Mouse (Mus musculus) midbrain, embryonic 16.5 days (tissue): Measurements from ENCODE around the gene Arsg. TPM values are rescaled to one million over a fixed set of nuclear protein-coding genes. Genes with fewer than 3 reads are reported as not detected.
A peak's percentile ranks its signal among the peaks of the same experiment; 100 is the strongest.

Experiments
- ATAC-seq: fragments of 200-750 bp; cut with Nextera tagmentation; 2 replicates; pipeline ENCODE4 v1.8.0; 2017; ENCODE audit warnings: moderate TSS enrichment
- H3K27ac ChIP-seq: fragments of 300-500 bp; sonication (generic); 2 replicates; pipeline ENCODE4 v1.5.1; 2014; ENCODE audit warnings: mild to moderate bottlenecking, low read length, mixed read lengths
- H3K27me3 ChIP-seq: fragments of 300-500 bp; sonication (generic); 2 replicates; pipeline ENCODE4 v1.6.1; 2014; ENCODE audit warnings: low read depth, low read length, mixed read lengths; ENCODE audit not compliant: control insufficient read depth, insufficient read depth
- H3K36me3 ChIP-seq: fragments of 300-500 bp; sonication (generic); 2 replicates; pipeline ENCODE4 v1.6.1; 2014; ENCODE audit warnings: mild to moderate bottlenecking, low read length, moderate library complexity, mixed read lengths; ENCODE audit not compliant: control insufficient read depth, insufficient read depth
- H3K4me1 ChIP-seq: fragments of 300-500 bp; sonication (generic); 2 replicates; pipeline ENCODE4 v1.6.1; 2014; ENCODE audit warnings: mild to moderate bottlenecking, low read length, mixed read lengths; ENCODE audit not compliant: control insufficient read depth, insufficient read depth
- H3K4me2 ChIP-seq: fragments of 300-500 bp; sonication (generic); 2 replicates; pipeline ENCODE4 v1.6.1; 2014; ENCODE audit warnings: mild to moderate bottlenecking, low read length, mixed read lengths
- H3K4me3 ChIP-seq: fragments of 300-500 bp; sonication (generic); 2 replicates; pipeline ENCODE4 v1.5.1; 2014; ENCODE audit warnings: low read depth, mild to moderate bottlenecking, low read length, moderate library complexity, mixed read lengths
- H3K9ac ChIP-seq: fragments of 300-500 bp; sonication (generic); 2 replicates; pipeline ENCODE4 v1.6.1; 2014; ENCODE audit warnings: low read depth, low read length, mixed read lengths
- H3K9me3 ChIP-seq: fragments of 300-500 bp; sonication (generic); replicated peaks from 2 replicates; pipeline ENCODE4 v1.6.1; 2014; ENCODE audit warnings: mild to moderate bottlenecking, low read length, mixed read lengths; ENCODE audit not compliant: control insufficient read depth, poor library complexity, severe bottlenecking
- WGBS: fragments of 180-500 bp; shearing (Covaris S2); extraction: QIAGEN DNeasy Blood & Tissue Kit; methylation state at CpG from one replicate; pipeline ENCODE4 v1.1.7; 2014; 5-methylcytosine and 5-hydroxymethylcytosine counted together
- polyA plus RNA-seq: library from polyadenylated mRNA; unstranded; fragments of >200 nt; fragmentation: Nextera tagmentation; extraction: Ambion mirVana; gene quantifications from 2 replicates; pipeline ENCODE4 v1.2.1, GENCODE M21; 2015

The Arsg gene
- 4.2 and 4.3 TPM in 2 replicates for polyA plus RNA-seq

DNA sequence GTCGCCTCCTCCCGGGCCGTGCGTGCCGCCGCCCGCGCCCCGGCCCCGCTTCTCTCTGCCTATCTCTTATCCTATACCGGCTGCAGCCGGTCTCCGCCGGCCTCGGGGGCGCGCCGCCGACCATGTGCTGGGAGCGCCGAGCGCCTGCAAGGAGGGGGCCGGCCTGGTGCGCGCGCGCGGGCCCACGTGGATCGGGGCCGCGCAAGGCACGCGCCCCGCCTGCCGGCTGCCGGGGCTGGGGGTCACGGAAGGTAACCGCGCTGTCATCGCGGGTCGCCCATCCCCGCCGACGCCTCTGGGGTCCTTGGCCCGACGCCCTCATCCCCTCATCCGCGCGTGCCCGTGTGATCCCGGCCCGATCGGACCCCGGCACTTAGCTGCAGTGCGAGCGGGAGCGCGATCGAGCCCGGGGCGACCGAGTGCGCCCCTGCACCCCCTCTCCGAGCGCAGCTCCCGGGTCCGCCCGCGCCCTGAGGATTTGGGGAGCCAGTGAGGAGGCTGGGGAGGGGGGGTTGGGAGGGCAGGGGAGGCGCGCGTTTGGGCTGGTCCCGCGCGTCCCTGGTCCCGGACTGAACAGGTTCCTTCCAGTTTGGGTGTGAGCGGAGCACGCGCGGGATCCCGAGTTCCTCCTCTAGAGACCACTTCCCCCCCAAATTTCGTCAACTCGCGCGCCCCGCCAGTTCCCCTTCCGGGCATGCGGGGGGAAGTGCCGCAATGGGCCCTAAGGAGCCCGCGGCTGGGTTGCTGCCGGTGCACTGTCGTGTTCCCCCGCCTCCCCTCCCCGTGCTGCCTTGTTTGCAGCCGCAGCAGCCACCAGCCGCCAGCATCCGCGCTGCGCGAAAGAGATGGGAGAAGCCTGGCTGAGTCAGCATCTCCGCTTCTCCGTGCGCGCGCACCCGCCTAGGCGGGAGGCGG is at the start of gene Arsg, which contains the start of gene Slc16a6:
Arsg (plus strand) TSS at position 204 of the 915 bp plus-strand sequence.
Slc16a6 (minus strand) TSS at position 428 of the 915 bp plus-strand sequence.
- H3K27me3 ChIP-seq = peaks cover 5% of the 10 kb centered on the region
- peak within 1 kb of the TSS; percentile 92 for H3K27ac ChIP-seq
- WGBS = under 1% methylated on average over 87 of the region's 111 CpGs
- H3K4me1 ChIP-seq = peaks cover 7% of the 10 kb centered on the region; the same call in 1 of the 2 replicates
- H3K9ac ChIP-seq = peak within 1 kb of the TSS; percentile 76
- no peaks in the 10 kb centered on the region for H3K36me3 ChIP-seq
- H3K9me3 ChIP-seq = no peaks in the 10 kb centered on the region
- peak within 1 kb of the TSS; percentile 60 for H3K4me3 ChIP-seq
- H3K4me2 ChIP-seq = peak within 1 kb of the TSS; percentile 86
- peak; percentile 89 for ATAC-seq

DNA sequence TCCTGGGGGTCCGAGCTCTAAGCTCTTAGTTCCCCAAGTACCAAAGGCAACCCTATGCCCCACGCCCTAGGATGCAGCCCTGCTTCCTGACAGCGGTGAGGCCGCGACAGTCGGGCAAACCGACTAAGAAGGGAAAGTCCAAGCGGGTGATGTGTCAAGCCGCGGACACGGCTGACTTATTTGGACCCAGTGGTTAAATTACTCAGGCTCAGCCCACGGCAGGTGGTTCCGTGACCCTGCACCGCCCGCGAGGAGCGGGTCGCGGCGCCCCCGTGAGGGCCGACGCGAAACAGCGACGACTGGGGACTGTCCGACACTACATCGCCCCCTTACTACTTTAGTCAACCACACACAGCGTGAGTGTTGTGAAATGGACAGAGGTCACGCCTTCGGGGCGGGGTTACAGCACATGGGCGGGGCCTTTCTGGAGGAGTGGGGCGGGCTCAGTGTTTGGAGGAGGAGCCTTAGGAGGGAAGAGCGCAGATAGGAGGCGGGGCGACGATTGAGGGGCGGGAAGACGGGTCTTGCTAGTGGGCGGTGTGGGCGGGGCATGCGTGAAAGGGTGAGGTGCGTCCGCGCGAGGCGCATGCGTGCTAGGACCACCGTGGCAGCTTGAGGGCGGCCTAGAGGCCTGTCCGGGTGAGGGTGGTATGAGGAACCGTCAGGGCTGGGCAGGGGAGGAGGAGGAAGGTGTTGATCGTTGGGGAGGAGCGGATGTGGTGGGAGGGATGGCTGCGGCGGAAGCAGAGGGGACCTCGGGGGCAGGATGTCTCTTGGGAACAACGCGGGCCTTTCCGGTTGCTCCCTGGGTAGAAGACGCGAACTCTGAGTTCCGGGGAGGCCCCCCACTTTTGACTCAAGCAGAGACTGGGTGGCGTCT is 47.5 kb upstream of the Arsg start, which contains the start of gene Amz2:
Amz2 (plus strand) TSS at position 555 of the 880 bp plus-strand sequence.
- no peaks in the 10 kb centered on the region for H3K9me3 ChIP-seq
- no peaks in the 10 kb centered on the region for H3K27me3 ChIP-seq
- H3K4me2 ChIP-seq = peak within 1 kb of the TSS; percentile 72
- under 1% methylated on average over 64 of the region's 65 CpGs for WGBS
- no peaks in the 10 kb centered on the region for H3K36me3 ChIP-seq
- peak within 1 kb of the TSS; percentile 68 for H3K4me3 ChIP-seq
- H3K9ac ChIP-seq = peak within 1 kb of the TSS; percentile 83
- H3K4me1 ChIP-seq = peaks cover 10% of the 10 kb centered on the region
- peak within 1 kb of the TSS; percentile 77 for H3K27ac ChIP-seq
- ATAC-seq = peak; percentile 95

DNA sequence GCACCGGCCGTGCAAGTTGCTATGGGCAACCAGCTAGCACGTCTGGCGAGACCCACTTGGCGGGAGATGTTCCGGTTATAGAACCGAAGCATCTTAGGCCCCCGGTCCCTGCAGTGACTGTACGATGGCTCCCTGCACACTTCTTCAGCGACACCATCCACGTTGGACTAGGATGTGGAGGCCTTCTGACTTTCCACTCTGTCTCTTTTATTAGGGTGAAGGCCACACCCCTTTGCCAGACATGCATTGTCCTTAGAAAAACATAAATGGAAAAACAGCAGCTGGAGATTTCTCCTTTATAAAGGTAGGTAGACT is 46.9 kb upstream of the Arsg start:
- H3K4me3 ChIP-seq = peak overlapping the region; percentile 68
- peaks cover 12% of the 10 kb centered on the region for H3K4me1 ChIP-seq
- no peaks in the 10 kb centered on the region for H3K27me3 ChIP-seq
- H3K9ac ChIP-seq = peak overlapping the region; percentile 83
- WGBS = 0% methylated on average over 11 of the region's 11 CpGs
- peak overlapping the region; percentile 72 for H3K4me2 ChIP-seq
- no peaks in the 10 kb centered on the region for H3K9me3 ChIP-seq
- no peaks in the 10 kb centered on the region; the same call in 1 of the 2 replicates for H3K36me3 ChIP-seq
- H3K27ac ChIP-seq = peak overlapping the region; percentile 77
- no peak for ATAC-seq

DNA sequence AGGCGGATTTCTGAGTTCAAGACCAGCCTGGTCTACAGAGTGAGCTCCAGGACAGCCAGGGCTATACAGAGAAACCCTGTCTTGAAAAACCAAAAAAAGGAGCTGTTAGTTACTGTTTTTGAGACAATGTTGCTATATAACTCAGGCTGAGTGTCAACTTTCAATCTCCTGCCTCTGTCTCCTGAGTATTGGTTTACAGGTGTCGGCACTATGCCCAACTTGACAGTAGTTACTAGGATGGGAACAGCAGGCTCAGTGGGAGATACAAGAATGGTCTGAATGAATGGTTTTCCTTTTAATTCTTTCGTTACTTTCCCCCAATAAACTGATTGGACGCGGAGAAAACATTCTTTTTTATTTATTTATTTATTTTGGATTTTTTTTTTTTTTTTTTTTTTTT is 45.8 kb upstream of the Arsg start:
- Histone ChIP-seq H3K9me3 (no peaks in the 10 kb centered on the region), H3K9ac (no peak overlapping the region), H3K27me3 (no peaks in the 10 kb centered on the region), H3K27ac (no peak overlapping the region), H3K4me3 (no peak overlapping the region), H3K4me1 (peaks cover 14% of the 10 kb centered on the region), H3K36me3 (no peaks in the 10 kb centered on the region; the same call in 1 of the 2 replicates), H3K4me2 (peak overlapping the region; percentile 72)
- 98% methylated on average over 5 of the region's 5 CpGs for WGBS
- no peak for ATAC-seq

DNA sequence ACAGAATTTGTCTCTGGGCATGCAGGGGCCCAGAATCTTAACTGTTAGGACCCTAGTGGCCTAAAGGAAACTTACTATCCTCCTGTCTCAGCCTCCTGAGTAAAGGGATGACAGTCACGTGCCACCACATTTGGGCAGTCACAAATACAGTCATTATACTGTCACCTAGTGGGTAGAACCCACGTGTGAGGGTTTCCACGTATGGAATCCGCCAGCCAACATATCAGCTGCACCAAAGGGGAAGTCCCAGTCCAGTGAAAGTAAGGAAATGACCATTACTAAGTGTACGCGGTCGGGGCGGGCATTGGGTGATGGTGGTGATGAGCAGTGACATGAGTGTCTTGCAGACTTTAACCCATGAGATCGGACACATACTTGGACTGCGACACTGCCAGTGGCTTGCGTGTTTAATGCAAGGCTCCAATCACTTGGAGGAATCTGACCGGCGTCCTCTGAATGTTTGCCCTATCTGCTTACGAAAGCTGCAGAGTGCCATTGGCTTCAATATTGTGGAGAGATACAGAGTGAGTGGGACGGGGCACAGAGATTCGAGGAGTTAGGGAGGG is 38.9 kb upstream of the Arsg start:
- H3K4me2 ChIP-seq = no peak overlapping the region
- H3K36me3 ChIP-seq = peaks cover 28% of the 10 kb centered on the region
- H3K9ac ChIP-seq = no peak overlapping the region
- no peak overlapping the region for H3K27ac ChIP-seq
- no peak for ATAC-seq
- no peak overlapping the region for H3K4me3 ChIP-seq
- H3K4me1 ChIP-seq = peaks cover 4% of the 10 kb centered on the region; the same call in 1 of the 2 replicates
- WGBS = 94% methylated on average over 16 of the region's 16 CpGs
- H3K9me3 ChIP-seq = no peaks in the 10 kb centered on the region
- no peaks in the 10 kb centered on the region for H3K27me3 ChIP-seq

DNA sequence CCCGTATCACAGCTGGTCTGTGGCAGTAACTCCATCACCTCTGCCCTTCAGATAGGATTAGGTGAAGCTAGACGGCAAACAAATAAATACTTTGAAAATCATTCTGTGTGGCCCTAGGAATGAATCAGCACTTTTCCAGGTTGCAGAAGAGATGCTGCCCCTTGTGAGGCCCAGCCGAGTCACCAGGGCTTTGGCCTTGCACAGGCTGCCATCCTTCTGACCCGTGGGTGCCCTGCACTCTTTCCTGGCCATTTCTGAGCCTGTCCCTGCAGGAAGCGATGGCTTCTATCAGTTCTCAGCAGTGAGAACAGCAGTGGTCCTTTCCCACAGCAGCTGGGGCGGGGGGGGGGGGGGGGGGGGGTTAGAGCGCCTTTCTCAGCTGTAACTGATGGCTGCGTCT is 36.3 kb upstream of the Arsg start:
- Histone ChIP-seq H3K27me3 (no peaks in the 10 kb centered on the region), H3K9ac (no peak overlapping the region), H3K9me3 (no peaks in the 10 kb centered on the region), H3K4me1 (peaks cover 5% of the 10 kb centered on the region; the same call in 1 of the 2 replicates), H3K36me3 (peaks cover 28% of the 10 kb centered on the region), H3K4me2 (no peak overlapping the region), H3K4me3 (no peak overlapping the region), H3K27ac (no peak overlapping the region)
- 68% methylated on average over 8 of the region's 8 CpGs for whole genome bisulfite sequencing
- ATAC-seq = no peak

DNA sequence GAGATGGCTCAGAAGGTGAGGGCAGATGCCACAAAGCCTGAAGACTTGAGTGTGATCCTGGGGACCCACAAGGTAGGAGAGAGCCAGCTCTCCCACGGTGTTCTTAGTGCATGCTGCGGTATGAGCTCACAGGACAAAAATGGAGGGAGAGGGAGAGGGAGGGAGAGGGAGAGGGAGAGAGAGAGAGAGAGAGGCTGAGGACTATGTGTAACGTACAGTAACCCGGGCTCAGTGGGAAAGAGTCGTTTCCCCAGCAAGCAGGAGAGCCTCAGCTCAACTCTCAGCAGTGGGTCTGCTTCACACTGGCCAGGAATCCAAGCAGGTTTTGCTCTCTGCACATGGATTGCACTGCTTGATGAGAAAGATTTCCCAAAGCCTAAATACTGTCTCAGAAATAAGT is 34.0 kb upstream of the Arsg start:
- no peaks in the 10 kb centered on the region for H3K9me3 ChIP-seq
- 11% methylated on average over 4 of the region's 5 CpGs for WGBS
- no peak overlapping the region for H3K27ac ChIP-seq
- no peak overlapping the region for H3K9ac ChIP-seq
- 0 out of 2 replicates have a peak, but pooled peaks have one; percentile 21 for ATAC-seq
- H3K27me3 ChIP-seq = no peaks in the 10 kb centered on the region
- H3K4me3 ChIP-seq = no peak overlapping the region
- H3K4me2 ChIP-seq = peak overlapping the region; percentile 64
- H3K4me1 ChIP-seq = peaks cover 5% of the 10 kb centered on the region; the same call in 1 of the 2 replicates
- peaks cover 22% of the 10 kb centered on the region for H3K36me3 ChIP-seq

DNA sequence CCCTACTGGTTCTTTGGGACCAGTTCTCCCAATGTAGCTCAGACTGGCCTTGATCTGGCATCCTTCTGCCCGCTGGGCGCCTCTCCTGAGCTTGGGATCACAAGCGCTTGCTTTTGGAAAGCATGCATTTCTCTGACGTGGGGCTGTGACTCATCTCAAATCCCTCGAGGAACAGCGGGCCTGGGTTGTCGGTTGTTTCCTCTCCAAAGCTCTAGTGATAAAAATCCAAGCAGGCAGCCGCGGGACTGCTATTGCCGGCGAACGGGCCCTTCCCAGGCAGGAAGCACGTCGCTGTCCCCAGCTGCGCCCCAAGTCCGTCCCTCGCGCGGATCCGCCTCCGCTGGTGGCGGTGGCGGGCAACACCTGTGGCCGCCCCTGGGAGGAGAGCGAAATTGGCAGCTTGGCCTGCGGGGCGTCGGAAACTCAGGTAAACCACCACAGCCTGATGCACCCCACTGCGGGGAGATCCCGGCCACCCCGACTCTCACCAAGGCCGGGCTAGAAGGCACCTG is 33.3 kb upstream of the Arsg start:
- Histone ChIP-seq H3K9ac (peak overlapping the region; percentile 58), H3K27ac (no peak overlapping the region), H3K36me3 (peaks cover 21% of the 10 kb centered on the region), H3K4me1 (peaks cover 5% of the 10 kb centered on the region; the same call in 1 of the 2 replicates), H3K4me2 (peak overlapping the region; percentile 64), H3K9me3 (no peaks in the 10 kb centered on the region), H3K4me3 (peak overlapping the region; percentile 41), H3K27me3 (no peaks in the 10 kb centered on the region)
- peak; percentile 76 for ATAC-seq
- WGBS = under 1% methylated on average over 32 of the region's 32 CpGs
